Mouse (Mus musculus): ENCODE measurements around the gene Slc24a3.

The Slc24a3 gene

GRCm38 (mm10) chr2:145681626-145682025, 514.1 kb downstream of the Slc24a3 start:
- DNase-seq (ENCODE audit: low spot score in 2 of 2): no peak

DNA sequence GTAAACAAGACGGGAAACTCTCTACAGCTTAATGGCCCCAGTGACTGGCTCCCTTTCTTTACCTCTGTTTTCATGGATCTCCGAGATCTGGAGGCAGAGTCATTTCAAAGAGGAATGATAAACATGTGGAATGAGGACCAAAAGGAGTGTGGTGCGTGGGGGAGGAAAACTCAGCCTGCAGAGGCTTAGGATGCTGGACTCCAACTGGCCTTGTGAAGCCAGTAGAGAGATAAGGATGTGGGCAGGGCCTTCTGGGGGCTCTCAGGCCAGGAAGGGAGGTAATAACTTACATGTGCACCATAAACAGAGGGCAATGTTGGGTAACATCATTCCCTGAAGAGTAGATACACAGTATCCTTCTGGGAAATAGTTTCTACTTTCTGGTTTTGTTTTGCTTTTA, 515.4 kb downstream of the Slc24a3 start:
- DNase-seq (ENCODE audit: low spot score in 2 of 2): no peak

GRCm38 (mm10) chr2:145683536-145683935, 516.0 kb downstream of the Slc24a3 start:
- peak; percentile 13 to 17 for DNase-seq (ENCODE audit: low spot score in 2 of 2)

DNA sequence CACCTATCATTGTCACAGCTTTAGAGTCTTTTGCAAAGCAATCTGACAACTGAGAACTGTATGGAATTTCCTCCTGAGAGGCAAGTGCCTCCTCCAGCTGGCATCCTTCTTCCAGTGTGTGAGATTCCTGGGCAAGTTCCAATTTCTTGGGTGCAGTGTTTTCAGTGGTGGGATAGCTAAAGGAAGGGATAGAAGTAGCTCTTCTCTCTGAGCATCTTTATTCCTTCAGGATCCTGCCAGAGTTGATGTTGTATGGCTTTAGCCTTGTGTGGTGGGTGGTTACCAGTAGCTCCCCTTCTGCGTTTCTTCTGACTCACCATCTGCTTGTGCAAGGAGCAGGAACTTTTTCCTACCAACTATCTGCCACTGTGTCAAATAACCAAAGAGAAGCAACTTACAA, 516.6 kb downstream of the Slc24a3 start:
- peak; percentile 52 to 68 for DNase-seq (ENCODE audit: low spot score in 2 of 2)

- no peak for DNase-seq (ENCODE audit: low spot score in 2 of 2)
These were observed 517.3 kb downstream of the Slc24a3 start for GRCm38 (mm10) chr2:145684891-145685290.

DNA sequence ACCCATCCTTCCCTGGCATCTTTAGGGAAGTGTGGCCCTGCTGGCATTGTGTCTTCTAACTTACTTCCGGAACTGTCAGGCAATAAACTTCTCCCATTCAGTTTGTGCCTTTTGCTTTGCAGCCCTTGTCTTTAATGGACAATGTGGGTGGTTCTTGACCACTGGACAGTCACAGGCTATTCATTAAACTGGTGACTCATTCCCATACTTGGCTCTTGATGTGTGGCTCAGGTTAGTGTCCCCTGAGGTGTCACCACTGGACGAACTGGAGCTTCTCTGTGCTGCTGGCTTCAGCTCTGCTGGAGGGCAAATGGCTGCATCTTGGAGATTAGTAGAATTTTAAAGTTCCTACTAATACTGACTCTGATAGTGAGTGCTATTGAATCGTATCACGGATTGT, 518.5 kb downstream of the Slc24a3 start:
- no peak for DNase-seq (ENCODE audit: low spot score in 2 of 2)

- no peak for DNase-seq (ENCODE audit: low spot score in 2 of 2)
These were observed 523.9 kb downstream of the Slc24a3 start for GRCm38 (mm10) chr2:145691367-145692009.

All from frontal cortex, postnatal 36 days (tissue).